Mouse (Mus musculus) hindbrain, embryonic 16.5 days (tissue): ENCODE data around the gene Homer1. TPM values are rescaled to one million over a fixed set of nuclear protein-coding genes. Genes with fewer than 3 reads are reported as not detected.

Experiments
- ATAC-seq: fragments of 200-750 bp; cut with Nextera tagmentation; 2 replicates; pipeline ENCODE4 v1.8.0; 2017; ENCODE audit warnings: moderate TSS enrichment, moderate library complexity
- H3K27ac ChIP-seq: fragments of 300-500 bp; sonication (generic); 2 replicates; pipeline ENCODE4 v1.5.1; 2014; ENCODE audit warnings: low read depth, mild to moderate bottlenecking, control low read depth, low read length, moderate library complexity
- H3K27me3 ChIP-seq: fragments of 300-500 bp; sonication (generic); replicated peaks from 2 replicates; pipeline ENCODE4 v1.6.1; 2014; ENCODE audit warnings: low read length; ENCODE audit not compliant: control insufficient read depth, insufficient read depth
- H3K36me3 ChIP-seq: fragments of 300-500 bp; sonication (generic); 2 replicates; pipeline ENCODE4 v1.6.1; 2014; ENCODE audit warnings: mild to moderate bottlenecking, low read length, moderate library complexity, mixed read lengths; ENCODE audit not compliant: control insufficient read depth, insufficient read depth
- H3K4me1 ChIP-seq: fragments of 300-500 bp; sonication (generic); 2 replicates; pipeline ENCODE4 v1.6.1; 2014; ENCODE audit warnings: low read depth, low read length; ENCODE audit not compliant: control insufficient read depth, insufficient read depth
- H3K4me2 ChIP-seq: fragments of 300-500 bp; sonication (generic); 2 replicates; pipeline ENCODE4 v1.6.1; 2014; ENCODE audit warnings: mild to moderate bottlenecking, low read length, control low read depth, moderate library complexity
- H3K4me3 ChIP-seq: fragments of 300-500 bp; sonication (generic); 2 replicates; pipeline ENCODE4 v1.5.1; 2014; ENCODE audit warnings: mild to moderate bottlenecking, low read length, control low read depth, moderate library complexity
- H3K9ac ChIP-seq: fragments of 300-500 bp; sonication (generic); 2 replicates; pipeline ENCODE4 v1.6.1; 2014; ENCODE audit warnings: low read depth, mild to moderate bottlenecking, control low read depth, low read length, moderate library complexity
- H3K9me3 ChIP-seq: fragments of 300-500 bp; sonication (generic); 2 replicates; pipeline ENCODE4 v1.6.1; 2014; ENCODE audit warnings: mild to moderate bottlenecking, low read length, moderate library complexity; ENCODE audit not compliant: control insufficient read depth
- WGBS: fragments of 180-500 bp; shearing (Covaris S2); extraction: QIAGEN DNeasy Blood & Tissue Kit; methylation state at CpG from one replicate; pipeline ENCODE4 v1.1.7; 2014; 5-methylcytosine and 5-hydroxymethylcytosine counted together
- polyA plus RNA-seq: library from polyadenylated mRNA; unstranded; fragments of >200 nt; fragmentation: Nextera tagmentation; extraction: Ambion mirVana; gene quantifications from 2 replicates; pipeline ENCODE4 v1.2.1, GENCODE M21; 2015

The Homer1 gene
- polyA plus RNA-seq, 1 experiment from 2014 or later: 9.6 TPM

DNA sequence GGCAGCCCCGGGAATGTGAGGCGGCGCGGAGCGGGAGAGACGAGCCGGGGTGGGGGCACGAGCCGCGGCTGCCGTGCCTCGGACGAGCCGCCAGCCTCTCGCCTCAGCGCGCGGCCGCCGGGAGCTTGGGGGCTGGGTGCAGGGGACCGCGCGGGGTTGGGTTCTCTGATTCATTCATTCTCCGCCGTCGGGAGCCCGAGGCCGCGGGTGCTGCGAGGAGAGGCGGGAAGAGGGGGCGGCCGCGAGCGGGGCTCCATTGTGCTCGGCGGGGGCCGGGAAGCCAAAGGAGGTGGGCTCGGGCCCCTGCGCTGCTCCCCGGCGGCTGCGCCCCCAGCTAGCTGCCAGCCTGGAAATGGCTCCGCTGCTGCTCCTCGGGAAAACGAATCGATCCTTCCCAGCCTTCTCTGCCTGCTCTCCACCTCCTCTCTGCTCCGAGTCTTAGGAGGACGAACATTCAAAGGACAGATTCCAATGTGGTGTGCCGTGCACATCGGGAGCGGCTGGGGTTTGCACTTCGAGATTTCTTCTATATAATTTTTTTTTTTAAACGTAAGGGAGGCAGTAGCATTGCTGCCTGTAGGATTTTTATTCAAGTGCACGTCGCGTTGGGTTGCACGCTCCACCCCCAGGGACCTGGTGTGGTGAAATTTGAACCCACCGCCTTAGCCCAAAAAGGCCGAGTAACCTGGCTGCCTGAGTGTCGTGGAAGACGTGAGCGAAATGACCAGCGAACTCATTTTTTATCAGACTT lies 5.0 kb downstream of the Homer1 start:
- Histone ChIP-seq H3K27ac (peak overlapping the region; percentile 99), H3K27me3 (no peaks in the 10 kb centered on the region), H3K9me3 (no peaks in the 10 kb centered on the region), H3K36me3 (no peaks in the 10 kb centered on the region), H3K4me2 (peak overlapping the region; percentile 68), H3K9ac (peak overlapping the region; percentile 93), H3K4me1 (peaks cover 19% of the 10 kb centered on the region), H3K4me3 (peak overlapping the region; percentile 94)
- no peak; the same call in none of the 2 replicates for ATAC-seq
- WGBS: under 1% methylated on average over 49 of the region's 64 CpGs

DNA sequence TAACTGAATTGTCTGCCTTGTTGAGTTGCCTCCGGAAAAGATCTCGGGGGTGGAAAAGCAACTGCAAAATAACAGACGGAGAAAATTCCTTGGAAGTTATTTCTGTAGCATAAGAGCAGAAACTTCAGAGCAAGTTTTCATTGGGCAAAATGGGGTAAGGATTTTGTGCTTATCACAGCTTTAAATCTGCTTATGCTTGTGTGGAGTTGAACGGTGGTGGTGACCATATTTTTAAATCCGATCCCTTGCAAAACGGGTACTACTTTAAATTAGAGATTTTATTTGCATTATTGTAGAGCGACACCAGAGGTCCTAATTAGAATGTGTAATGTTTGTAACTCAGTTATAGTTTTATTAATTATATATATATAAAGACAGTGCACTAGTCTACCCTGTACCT lies 5.7 kb downstream of the Homer1 start:
- no peak overlapping the region for H3K27ac ChIP-seq
- H3K9ac ChIP-seq: peak overlapping the region; percentile 93
- peak overlapping the region; percentile 94 for H3K4me3 ChIP-seq
- peaks cover 19% of the 10 kb centered on the region for H3K4me1 ChIP-seq
- 6% methylated on average over 7 of the region's 7 CpGs for WGBS
- H3K9me3 ChIP-seq: no peaks in the 10 kb centered on the region
- peak overlapping the region; percentile 68 for H3K4me2 ChIP-seq
- no peak for ATAC-seq
- H3K36me3 ChIP-seq: no peaks in the 10 kb centered on the region
- H3K27me3 ChIP-seq: no peaks in the 10 kb centered on the region

DNA sequence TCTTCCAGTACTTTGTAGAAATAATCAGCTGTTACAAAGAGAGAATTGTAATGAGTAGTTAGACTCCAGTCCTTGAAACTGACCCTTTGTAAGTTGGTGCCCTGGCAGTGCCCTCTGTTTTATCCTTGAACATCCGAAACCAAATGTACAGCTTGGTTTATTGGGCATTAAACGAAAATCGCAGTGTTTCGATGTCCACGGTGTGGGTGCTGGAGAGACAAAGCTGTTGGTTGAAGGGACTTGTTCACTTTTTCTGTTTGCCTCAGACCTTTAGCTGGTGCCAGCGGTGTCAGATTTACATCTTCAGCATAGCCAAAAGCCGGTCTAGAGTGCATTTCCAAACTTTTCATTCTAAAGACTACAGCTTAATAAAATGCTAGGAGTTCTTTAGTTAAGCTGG lies 6.2 kb downstream of the Homer1 start:
- H3K36me3 ChIP-seq: no peaks in the 10 kb centered on the region
- H3K4me1 ChIP-seq: peaks cover 19% of the 10 kb centered on the region
- WGBS: 11% methylated on average over 7 of the region's 7 CpGs
- no peaks in the 10 kb centered on the region for H3K27me3 ChIP-seq
- no peaks in the 10 kb centered on the region for H3K9me3 ChIP-seq
- no peak for ATAC-seq
- H3K9ac ChIP-seq: peak overlapping the region; percentile 50; the same call in 1 of the 2 replicates
- H3K27ac ChIP-seq: no peak overlapping the region
- H3K4me3 ChIP-seq: peak overlapping the region; percentile 94
- peak overlapping the region; percentile 68 for H3K4me2 ChIP-seq

DNA sequence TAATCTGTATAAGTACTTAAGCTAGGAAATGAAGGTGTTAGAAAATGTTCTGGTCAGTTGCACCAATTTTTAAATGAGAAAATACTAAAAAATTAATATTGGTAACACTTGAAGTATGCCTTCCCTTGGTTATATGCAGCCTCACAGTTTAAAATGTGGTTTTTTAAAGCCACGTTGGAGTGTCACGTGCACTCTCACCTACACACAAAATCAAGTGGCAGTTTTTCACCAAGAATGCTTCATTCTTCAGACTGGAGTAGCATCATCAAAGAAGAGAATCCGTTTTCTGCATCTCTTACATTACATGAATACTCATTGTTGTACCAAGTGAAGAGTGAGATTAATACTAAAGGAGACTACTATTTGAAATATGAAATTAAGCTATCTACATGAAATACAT lies 7.1 kb downstream of the Homer1 start:
- Histone ChIP-seq H3K4me3 (peak overlapping the region; percentile 30), H3K9ac (no peak overlapping the region), H3K27me3 (no peaks in the 10 kb centered on the region), H3K4me2 (peak overlapping the region; percentile 68), H3K36me3 (no peaks in the 10 kb centered on the region), H3K4me1 (peaks cover 19% of the 10 kb centered on the region), H3K9me3 (no peaks in the 10 kb centered on the region), H3K27ac (no peak overlapping the region)
- ATAC-seq: no peak
- 41% methylated on average over 3 of the region's 3 CpGs for WGBS

DNA sequence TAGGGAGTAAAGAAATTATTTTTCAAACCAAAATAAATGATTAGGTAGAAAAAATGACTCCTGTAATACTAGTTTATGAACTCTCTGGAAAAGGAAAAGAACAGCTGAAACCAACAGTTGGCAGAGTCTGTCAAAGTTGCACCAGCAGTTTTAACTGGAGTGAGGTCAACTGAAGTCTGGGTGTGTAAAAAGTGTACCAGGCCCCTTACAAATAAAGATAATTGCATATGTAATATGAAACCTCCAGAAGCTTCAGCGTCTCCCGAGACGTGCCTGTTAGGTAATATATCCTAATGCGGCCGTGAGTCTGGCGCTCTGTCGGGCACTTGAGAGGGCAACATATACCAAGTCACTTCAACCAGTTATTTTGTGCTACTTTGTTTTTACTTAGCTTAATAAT lies 8.3 kb downstream of the Homer1 start:
- Histone ChIP-seq H3K27me3 (no peaks in the 10 kb centered on the region), H3K9me3 (no peaks in the 10 kb centered on the region), H3K27ac (no peak overlapping the region), H3K4me2 (peak overlapping the region; percentile 33), H3K36me3 (no peaks in the 10 kb centered on the region), H3K4me1 (peaks cover 19% of the 10 kb centered on the region), H3K9ac (no peak overlapping the region), H3K4me3 (0 out of 2 replicates have a peak overlapping the region, but pooled peaks have one; percentile 0)
- no peak for ATAC-seq
- WGBS: 51% methylated on average over 7 of the region's 7 CpGs

DNA sequence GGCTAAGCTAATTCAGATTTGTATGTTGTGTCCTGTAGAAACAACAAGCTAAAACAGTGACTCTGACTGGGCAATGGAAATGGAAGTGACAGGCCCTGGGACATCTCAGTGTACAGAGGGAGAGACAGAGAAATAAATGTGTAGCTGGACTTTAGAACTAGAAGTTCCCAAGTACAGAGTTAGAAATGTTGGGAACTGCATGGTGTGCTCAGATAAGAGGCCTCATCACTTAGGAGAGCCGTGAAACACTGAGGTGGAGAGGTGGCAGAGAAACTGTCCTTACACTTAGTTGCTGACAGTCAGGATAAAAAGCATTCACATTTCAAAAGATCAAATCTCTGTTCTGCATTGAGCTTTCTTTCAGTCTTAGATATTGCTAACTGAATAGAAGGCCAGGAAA lies 9.9 kb downstream of the Homer1 start:
- H3K9me3 ChIP-seq: no peaks in the 10 kb centered on the region
- H3K4me1 ChIP-seq: peaks cover 19% of the 10 kb centered on the region
- ATAC-seq: no peak
- no peaks in the 10 kb centered on the region for H3K27me3 ChIP-seq
- no peak overlapping the region for H3K4me3 ChIP-seq
- WGBS: 53% methylated on average over 1 of the region's 1 CpGs
- no peak overlapping the region for H3K27ac ChIP-seq
- H3K36me3 ChIP-seq: no peaks in the 10 kb centered on the region
- 0 out of 2 replicates have a peak overlapping the region, but pooled peaks have one; percentile 8 for H3K4me2 ChIP-seq
- no peak overlapping the region for H3K9ac ChIP-seq

DNA sequence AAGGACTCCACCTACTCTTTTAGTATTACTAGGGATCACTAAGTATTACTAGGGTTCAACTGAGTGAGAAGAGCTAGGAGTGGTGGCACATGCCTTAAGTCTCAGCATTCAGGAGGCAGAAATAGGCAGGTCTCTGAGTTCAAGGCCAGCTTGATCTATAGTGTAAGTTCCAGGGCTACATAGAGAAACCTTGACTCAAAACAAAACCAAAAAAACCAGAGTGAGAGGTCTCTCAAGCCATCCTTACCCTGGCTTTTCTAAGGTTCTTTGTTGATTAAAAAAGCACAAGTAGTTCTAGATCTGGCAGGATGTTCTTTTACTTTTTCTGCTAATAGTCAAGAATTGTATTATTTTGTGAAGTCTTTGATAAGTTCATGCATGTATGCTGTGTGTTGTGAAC lies 13.1 kb downstream of the Homer1 start:
- Histone ChIP-seq H3K4me3 (no peak overlapping the region), H3K4me2 (no peak overlapping the region), H3K27me3 (no peaks in the 10 kb centered on the region), H3K36me3 (no peaks in the 10 kb centered on the region), H3K4me1 (peaks cover 11% of the 10 kb centered on the region), H3K9ac (no peak overlapping the region), H3K9me3 (no peaks in the 10 kb centered on the region), H3K27ac (no peak overlapping the region)
- no peak for ATAC-seq

DNA sequence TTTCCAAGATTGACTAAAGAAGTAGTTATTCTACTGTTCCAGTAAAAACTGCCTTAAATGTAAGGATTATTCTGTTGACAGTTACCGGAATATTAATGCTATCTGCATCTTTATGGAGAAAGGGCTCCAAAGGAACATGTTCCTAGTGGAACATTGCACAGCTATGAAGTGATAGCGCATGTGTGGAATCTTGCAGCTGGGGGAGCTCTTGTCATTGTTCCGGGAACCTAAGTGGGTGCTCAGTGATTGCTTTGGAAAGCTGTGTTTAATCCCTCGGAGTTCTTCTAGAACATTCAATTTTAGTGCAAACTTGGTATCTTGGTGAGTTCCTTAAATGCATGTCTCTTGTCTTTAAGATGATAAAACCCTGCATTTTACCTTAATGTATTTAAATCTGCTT lies 14.9 kb downstream of the Homer1 start:
- no peak overlapping the region for H3K4me3 ChIP-seq
- H3K9me3 ChIP-seq: no peaks in the 10 kb centered on the region
- no peak for ATAC-seq
- H3K27ac ChIP-seq: no peak overlapping the region
- 87% methylated on average over 4 of the region's 4 CpGs for WGBS
- no peaks in the 10 kb centered on the region for H3K4me1 ChIP-seq
- H3K27me3 ChIP-seq: no peaks in the 10 kb centered on the region
- no peak overlapping the region for H3K4me2 ChIP-seq
- H3K9ac ChIP-seq: no peak overlapping the region
- no peaks in the 10 kb centered on the region for H3K36me3 ChIP-seq

DNA sequence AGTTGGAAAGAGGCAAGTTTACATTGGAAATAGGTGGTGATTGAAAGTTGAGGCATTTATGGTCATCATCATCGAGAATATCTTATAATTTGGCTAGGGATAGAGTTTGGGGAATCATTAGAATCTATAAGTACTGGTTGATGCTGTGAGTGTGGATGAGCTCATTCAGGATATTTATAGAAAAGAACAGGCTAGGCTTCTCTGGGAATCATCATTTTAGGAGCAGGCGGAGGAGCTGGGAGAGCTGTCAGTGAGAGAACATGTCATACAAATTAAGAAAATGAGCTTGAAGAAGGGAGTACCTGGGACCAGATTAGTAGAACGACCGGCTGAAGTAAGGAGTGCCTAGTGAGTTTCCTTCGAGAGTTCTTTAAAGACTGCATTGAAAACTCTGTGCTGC lies 20.7 kb downstream of the Homer1 start:
- Histone ChIP-seq H3K4me3 (no peak overlapping the region), H3K9ac (no peak overlapping the region), H3K9me3 (no peaks in the 10 kb centered on the region), H3K4me1 (no peaks in the 10 kb centered on the region), H3K27me3 (no peaks in the 10 kb centered on the region), H3K4me2 (no peak overlapping the region), H3K36me3 (no peaks in the 10 kb centered on the region), H3K27ac (no peak overlapping the region)
- 84% methylated on average over 5 of the region's 5 CpGs for WGBS
- ATAC-seq: no peak
